In genomic region chr17:34997142-34997483, GRCm38 (mm10) we compare ENCODE assay signal across 11 mouse cellular contexts. TPM values are rescaled to one million over a fixed set of nuclear protein-coding genes. Genes with fewer than 3 reads are reported as not detected.
A peak's percentile ranks its signal among the peaks of the same experiment; 100 is the strongest.
DNase-seq lines count a peak whose midpoint lies in the region; ATAC-seq and TF ChIP-seq lines count a peak whose summit lies in the region.
"Had no signal": no experiment of that assay in that cellular context is flagged by ENCODE, and none has a peak within 500 bp of the region (broad histone marks: within the 10 kb centered on the region; RNA-seq: fewer than 3 reads in every experiment).

No protein-coding gene starts in this region.

- peaks cover 57% of the 10 kb centered on the region for H3K36me3 ChIP-seq in erythroblast, embryonic 14.5 days (ENCODE audit: control insufficient read depth)
- peaks cover 13% of the 10 kb centered on the region; the same call in 1 of the 2 replicates for H3K36me3 ChIP-seq in intestine, embryonic 14.5 days (ENCODE audit: control insufficient read depth, insufficient read depth, low read length)
- H3K36me3 ChIP-seq in intestine, embryonic 16.5 days (ENCODE audit: control insufficient read depth, insufficient read depth, low read length), result no peaks in the 10 kb centered on the region
- 0 out of 2 replicates have a peak, but pooled peaks cover 6% of the 10 kb centered on the region for H3K36me3 ChIP-seq in stomach, embryonic 15.5 days
- no peaks in the 10 kb centered on the region for H3K36me3 ChIP-seq in stomach, postnatal 0 days (ENCODE audit: control insufficient read depth, insufficient read depth, low read length)

- no peak overlapping the region for H3K27ac ChIP-seq in intestine, embryonic 14.5 days (ENCODE audit: low read depth)
- H3K27ac ChIP-seq in intestine, embryonic 16.5 days (ENCODE audit: low read length), result no peak overlapping the region
- no peak overlapping the region for H3K27ac ChIP-seq in stomach, embryonic 15.5 days
- H3K27ac ChIP-seq in stomach, postnatal 0 days (replicated peaks), result no peak overlapping the region
- no peak overlapping the region for H3K27ac ChIP-seq in layer of hippocampus, adult 2 months
- H3K27ac ChIP-seq: neural tube, embryonic 12.5 days had no signal

- no peak for TF ChIP-seq CTCF in stomach, postnatal 0 days (IDR thresholded peaks at IDR 0.05; ENCODE audit: low read depth)
- TF ChIP-seq CTCF in layer of hippocampus, adult 2 months (conservative IDR thresholded peaks at IDR 0.05), result no peak

- 0 out of 2 replicates have a peak overlapping the region, but pooled peaks have one; percentile 15 for H3K4me2 ChIP-seq in intestine, embryonic 14.5 days (ENCODE audit: low read length)
- H3K4me2 ChIP-seq in intestine, embryonic 16.5 days (ENCODE audit: low read depth, low read length), result no peak overlapping the region
- peak overlapping the region; percentile 90 for H3K4me2 ChIP-seq in stomach, embryonic 15.5 days
- H3K4me2 ChIP-seq in stomach, postnatal 0 days (replicated peaks; ENCODE audit: low read depth), result no peak overlapping the region

- peak overlapping the region; percentile 77 for H3K4me3 ChIP-seq in erythroblast, embryonic 14.5 days (replicated peaks)
- no peak overlapping the region for H3K4me3 ChIP-seq in intestine, embryonic 14.5 days (ENCODE audit: low read depth, low read length)
- H3K4me3 ChIP-seq in intestine, embryonic 16.5 days (ENCODE audit: low read length), result no peak overlapping the region
- no peak overlapping the region for H3K4me3 ChIP-seq in stomach, embryonic 15.5 days (replicated peaks)
- no peak overlapping the region for H3K4me3 ChIP-seq in stomach, postnatal 0 days (ENCODE audit: low read depth, low read length)
- H3K4me3 ChIP-seq in layer of hippocampus, adult 2 months, result no peak overlapping the region
- H3K4me3 ChIP-seq: neural tube, embryonic 12.5 days had no signal

- H3K9ac ChIP-seq in intestine, embryonic 14.5 days (ENCODE audit: low read length), result no peak overlapping the region
- no peak overlapping the region for H3K9ac ChIP-seq in intestine, embryonic 16.5 days (ENCODE audit: low read depth, low read length)
- H3K9ac ChIP-seq in stomach, embryonic 15.5 days, result no peak overlapping the region
- H3K9ac ChIP-seq in stomach, postnatal 0 days (ENCODE audit: low read length), result no peak overlapping the region
- H3K9ac ChIP-seq: neural tube, embryonic 12.5 days had no signal

- H3K9me3 ChIP-seq in erythroblast, embryonic 14.5 days (ENCODE audit: control insufficient read depth, low read length), result no peaks in the 10 kb centered on the region
- H3K9me3 ChIP-seq in intestine, embryonic 14.5 days (ENCODE audit: control insufficient read depth, low read length), result no peaks in the 10 kb centered on the region
- no peaks in the 10 kb centered on the region for H3K9me3 ChIP-seq in intestine, embryonic 16.5 days (ENCODE audit: control insufficient read depth, low read length)
- no peaks in the 10 kb centered on the region for H3K9me3 ChIP-seq in stomach, embryonic 15.5 days
- no peaks in the 10 kb centered on the region for H3K9me3 ChIP-seq in stomach, postnatal 0 days (ENCODE audit: control insufficient read depth, low read length)
- H3K9me3 ChIP-seq: neural tube, embryonic 12.5 days had no signal

- no peaks in the 10 kb centered on the region for H3K27me3 ChIP-seq in erythroblast, embryonic 14.5 days (ENCODE audit: control insufficient read depth)
- no peaks in the 10 kb centered on the region for H3K27me3 ChIP-seq in intestine, embryonic 14.5 days (replicated peaks; ENCODE audit: control insufficient read depth, insufficient read depth, low read length)
- no peaks in the 10 kb centered on the region for H3K27me3 ChIP-seq in intestine, embryonic 16.5 days (replicated peaks; ENCODE audit: control insufficient read depth, insufficient read depth, low read length)
- H3K27me3 ChIP-seq in stomach, embryonic 15.5 days (replicated peaks), result no peaks in the 10 kb centered on the region
- no peaks in the 10 kb centered on the region for H3K27me3 ChIP-seq in stomach, postnatal 0 days (ENCODE audit: control insufficient read depth, insufficient read depth, low read length)
- H3K27me3 ChIP-seq: neural tube, embryonic 12.5 days had no signal

- TF ChIP-seq EP300 in stomach, postnatal 0 days (optimal IDR thresholded peaks at IDR 0.05), result no peak

- peaks cover 54% of the 10 kb centered on the region for H3K4me1 ChIP-seq in erythroblast, embryonic 14.5 days (ENCODE audit: control insufficient read depth)
- peaks cover 15% of the 10 kb centered on the region for H3K4me1 ChIP-seq in intestine, embryonic 14.5 days (replicated peaks; ENCODE audit: control insufficient read depth, insufficient read depth, low read length)
- peaks cover 4% of the 10 kb centered on the region; the same call in 1 of the 2 replicates for H3K4me1 ChIP-seq in intestine, embryonic 16.5 days (ENCODE audit: control insufficient read depth, insufficient read depth, low read length)
- peaks cover 29% of the 10 kb centered on the region for H3K4me1 ChIP-seq in stomach, embryonic 15.5 days
- peaks cover under 1% of the 10 kb centered on the region; the same call in 1 of the 2 replicates for H3K4me1 ChIP-seq in stomach, postnatal 0 days (replicated peaks; ENCODE audit: control insufficient read depth, insufficient read depth)

- ATAC-seq in erythroblast, adult 5-6 weeks (replicated peaks; ENCODE audit: low FRiP score, poor library complexity, severe bottlenecking), result no peak
- ATAC-seq in intestine, embryonic 14.5 days (replicated peaks; ENCODE audit: low FRiP score, low TSS enrichment, low read depth), result no peak
- no peak for ATAC-seq in intestine, embryonic 16.5 days
- no peak for ATAC-seq in stomach, embryonic 15.5 days (ENCODE audit: insufficient read depth, low FRiP score, low read depth)
- no peak for ATAC-seq in stomach, postnatal 0 days (ENCODE audit: low FRiP score, low TSS enrichment)

- 83% methylated on average over 5 of the region's 5 CpGs for WGBS in intestine, embryonic 14.5 days
- WGBS in intestine, embryonic 16.5 days, result 86% methylated on average over 5 of the region's 5 CpGs
- 85% methylated on average over 5 of the region's 5 CpGs for WGBS in stomach, embryonic 15.5 days
- 83% methylated on average over 5 of the region's 5 CpGs for WGBS in stomach, postnatal 0 days

- no peak for DNase-seq in intestine, embryonic 14.5 days (ENCODE audit: low spot score)
- no peak for DNase-seq in stomach, postnatal 0 days (ENCODE audit: low spot score)
- no peak for DNase-seq in urinary bladder, postnatal 36 days (ENCODE audit: low spot score in 2 of 2)
- no peak for DNase-seq in layer of hippocampus, adult 2 months (ENCODE audit: low spot score in 2 of 2)
- DNase-seq: cerebellum, adult 8-10 months; retina, postnatal 1 day had no signal

RNA-seq across cellular contexts. Expression of gene Vars, which starts 3.7 kb away (rescaled TPM):
- 41.7 and 44.9 TPM in 2 replicates for polyA plus RNA-seq in erythroblast, embryonic 14.5 days (2012)
- total RNA-seq in erythroblast, adult 5-6 weeks (2015; ENCODE audit: low replicate concordance), result 24.4 and 33.4 TPM in 2 replicates
- total RNA-seq in erythroblast, adult 5-6 weeks (2017; ENCODE audit: low replicate concordance), result 37.4 and 45.0 TPM in 2 replicates
- polyA plus RNA-seq in intestine, embryonic 14.5 days (2014; fragmentation: Nextera tagmentation; extraction: Ambion mirVana), result 119 and 133 TPM in 2 replicates
- polyA plus RNA-seq in intestine, embryonic 16.5 days (2015; fragmentation: Nextera tagmentation; extraction: Ambion mirVana), result 112 and 119 TPM in 2 replicates
- 119 and 124 TPM in 2 replicates for polyA plus RNA-seq in stomach, embryonic 15.5 days (2015; fragmentation: Nextera tagmentation; extraction: Ambion mirVana)
- polyA plus RNA-seq in stomach, postnatal 0 days (2015; fragmentation: Nextera tagmentation; extraction: Ambion mirVana), result 35.5 and 40.2 TPM in 2 replicates
- 10 to 100 TPM; 48.2 to 55.1 TPM for total RNA-seq in layer of hippocampus, adult 2 months (2021)

RNA-seq across cellular contexts. Expression of gene Lsm2, which starts 15.5 kb away (rescaled TPM):
- polyA plus RNA-seq in erythroblast, embryonic 14.5 days (2012), result 15.9 and 21.4 TPM in 2 replicates
- 46.8 and 50.3 TPM in 2 replicates for total RNA-seq in erythroblast, adult 5-6 weeks (2015; ENCODE audit: low replicate concordance)
- 11.2 and 16.7 TPM in 2 replicates for total RNA-seq in erythroblast, adult 5-6 weeks (2017; ENCODE audit: low replicate concordance)
- polyA plus RNA-seq in intestine, embryonic 14.5 days (2014; fragmentation: Nextera tagmentation; extraction: Ambion mirVana), result 216 and 228 TPM in 2 replicates
- polyA plus RNA-seq in intestine, embryonic 16.5 days (2015; fragmentation: Nextera tagmentation; extraction: Ambion mirVana), result 159 and 181 TPM in 2 replicates
- 175 and 182 TPM in 2 replicates for polyA plus RNA-seq in stomach, embryonic 15.5 days (2015; fragmentation: Nextera tagmentation; extraction: Ambion mirVana)
- polyA plus RNA-seq in stomach, postnatal 0 days (2015; fragmentation: Nextera tagmentation; extraction: Ambion mirVana), result 69.2 and 75.1 TPM in 2 replicates
- total RNA-seq in layer of hippocampus, adult 2 months (2021), result 10 to 100 TPM; 15.9 to 21.8 TPM

RNA-seq across cellular contexts. Expression of gene Vwa7, which starts 19.3 kb away (rescaled TPM):
- 0.01 TPM in 2 replicates for polyA plus RNA-seq in erythroblast, embryonic 14.5 days (2012)
- total RNA-seq in erythroblast, adult 5-6 weeks (2015; ENCODE audit: low replicate concordance), result not detected in 2 replicates
- not detected in 2 replicates for total RNA-seq in erythroblast, adult 5-6 weeks (2017; ENCODE audit: low replicate concordance)
- 0.19 and 0.26 TPM in 2 replicates for polyA plus RNA-seq in intestine, embryonic 14.5 days (2014; fragmentation: Nextera tagmentation; extraction: Ambion mirVana)
- 0.18 and 0.27 TPM in 2 replicates for polyA plus RNA-seq in intestine, embryonic 16.5 days (2015; fragmentation: Nextera tagmentation; extraction: Ambion mirVana)
- polyA plus RNA-seq in stomach, embryonic 15.5 days (2015; fragmentation: Nextera tagmentation; extraction: Ambion mirVana), result 0.31 TPM in 2 replicates
- 0.28 and 0.36 TPM in 2 replicates for polyA plus RNA-seq in stomach, postnatal 0 days (2015; fragmentation: Nextera tagmentation; extraction: Ambion mirVana)
- under 1 TPM; 0.20 to 0.26 TPM for total RNA-seq in layer of hippocampus, adult 2 months (2021)

RNA-seq across cellular contexts. Expression of gene Hspa1l, which starts 24.6 kb away (rescaled TPM):
- polyA plus RNA-seq in erythroblast, embryonic 14.5 days (2012), result 0.04 TPM in 1 of 2 replicates, not detected in the other
- not detected in 2 replicates for total RNA-seq in erythroblast, adult 5-6 weeks (2015; ENCODE audit: low replicate concordance)
- not detected in 2 replicates for total RNA-seq in erythroblast, adult 5-6 weeks (2017; ENCODE audit: low replicate concordance)
- polyA plus RNA-seq in intestine, embryonic 14.5 days (2014; fragmentation: Nextera tagmentation; extraction: Ambion mirVana), result 0.53 and 1.2 TPM in 2 replicates
- 0.38 and 0.57 TPM in 2 replicates for polyA plus RNA-seq in intestine, embryonic 16.5 days (2015; fragmentation: Nextera tagmentation; extraction: Ambion mirVana)
- polyA plus RNA-seq in stomach, embryonic 15.5 days (2015; fragmentation: Nextera tagmentation; extraction: Ambion mirVana), result 0.49 and 0.89 TPM in 2 replicates
- 0.25 and 0.48 TPM in 2 replicates for polyA plus RNA-seq in stomach, postnatal 0 days (2015; fragmentation: Nextera tagmentation; extraction: Ambion mirVana)
- total RNA-seq in layer of hippocampus, adult 2 months (2021), result under 1 TPM; 0.44 to 0.49 TPM

RNA-seq across cellular contexts. Expression of gene Hspa1a, which starts 25.2 kb away (rescaled TPM):
- polyA plus RNA-seq in erythroblast, embryonic 14.5 days (2012), result 195 and 214 TPM in 2 replicates
- total RNA-seq in erythroblast, adult 5-6 weeks (2015; ENCODE audit: low replicate concordance), result 1.5 and 2.9 TPM in 2 replicates
- total RNA-seq in erythroblast, adult 5-6 weeks (2017; ENCODE audit: low replicate concordance), result 5.0 and 5.4 TPM in 2 replicates
- 3.5 and 4.5 TPM in 2 replicates for polyA plus RNA-seq in intestine, embryonic 14.5 days (2014; fragmentation: Nextera tagmentation; extraction: Ambion mirVana)
- polyA plus RNA-seq in intestine, embryonic 16.5 days (2015; fragmentation: Nextera tagmentation; extraction: Ambion mirVana), result 6.3 and 6.6 TPM in 2 replicates
- polyA plus RNA-seq in stomach, embryonic 15.5 days (2015; fragmentation: Nextera tagmentation; extraction: Ambion mirVana), result 9.9 and 12.1 TPM in 2 replicates
- polyA plus RNA-seq in stomach, postnatal 0 days (2015; fragmentation: Nextera tagmentation; extraction: Ambion mirVana), result 24.1 and 25.9 TPM in 2 replicates
- total RNA-seq in layer of hippocampus, adult 2 months (2021), result 10 to 100 TPM; 16.9 to 18.1 TPM

Comparison
In these comparisons a context has a peak if more than half of its experiments do, and no peak if none do; other contexts are left out.
1. H3K4me2 ChIP-seq: peak in intestine, embryonic 14.5 days (single experiment) and stomach, embryonic 15.5 days (single experiment); none in intestine, embryonic 16.5 days (single experiment) and stomach, postnatal 0 days (single experiment).